ENCODE assay signal across 23 mouse cellular contexts in genomic region chr7:121968242-121968641, GRCm38 (mm10). TPM values are rescaled to one million over a fixed set of nuclear protein-coding genes. Genes with fewer than 3 reads are reported as not detected.
DNase-seq lines count a peak whose midpoint lies in the region; ATAC-seq and TF ChIP-seq lines count a peak whose summit lies in the region.
"Had no signal": no experiment of that assay in that cellular context is flagged by ENCODE, and none has a peak within 500 bp of the region (broad histone marks: within the 10 kb centered on the region; RNA-seq: fewer than 3 reads in every experiment).

No protein-coding gene starts in this region.

- no peak overlapping the region for H3K4me2 ChIP-seq in liver, postnatal 0 days (ENCODE audit: low read depth, low read length)
- no peak overlapping the region for H3K4me2 ChIP-seq in liver, embryonic 14.5 days (ENCODE audit: low read depth)
- H3K4me2 ChIP-seq in forebrain, embryonic 12.5 days = no peak overlapping the region
- H3K4me2 ChIP-seq: embryonic facial prominence, embryonic 15.5 days; forebrain, embryonic 13.5 days; heart, embryonic 13.5 days; hindbrain, embryonic 15.5 days had no signal

- H3K27me3 ChIP-seq in liver, postnatal 0 days (ENCODE audit: insufficient read depth, low read length) = no peaks in the 10 kb centered on the region
- no peaks in the 10 kb centered on the region for H3K27me3 ChIP-seq in liver, embryonic 14.5 days (ENCODE audit: control insufficient read depth, insufficient read depth, low read length)
- H3K27me3 ChIP-seq in forebrain, embryonic 12.5 days = no peaks in the 10 kb centered on the region
- H3K27me3 ChIP-seq: embryonic facial prominence, embryonic 15.5 days; forebrain, embryonic 13.5 days; heart, embryonic 13.5 days; hindbrain, embryonic 15.5 days had no signal

- no peak for ATAC-seq in liver, postnatal 0 days
- ATAC-seq in erythroid progenitor cell, adult 5-6 weeks (replicated peaks; ENCODE audit: low FRiP score, poor library complexity, severe bottlenecking) = 0 out of 2 replicates have a peak, but pooled peaks have one; percentile 39
- peak; percentile 77 for ATAC-seq in liver, embryonic 14.5 days (ENCODE audit: insufficient read depth)
- peak; percentile 63 for ATAC-seq in megakaryocyte-erythroid progenitor cell, adult 5-6 weeks (replicated peaks; ENCODE audit: low FRiP score, low TSS enrichment, poor library complexity, severe bottlenecking)
- no peak for ATAC-seq in forebrain, embryonic 12.5 days (ENCODE audit: low FRiP score)
- ATAC-seq: CD4-positive, CD25-positive, alpha-beta regulatory T cell, adult 4 months; forebrain, embryonic 13.5 days; forebrain, postnatal 0 days had no signal

- TF ChIP-seq CTCF in liver, postnatal 0 days (IDR thresholded peaks at IDR 0.05; ENCODE audit: low read depth) = no peak
- no peak for TF ChIP-seq CTCF in liver, embryonic 14.5 days (IDR thresholded peaks at IDR 0.05; ENCODE audit: low read depth)

- 45% methylated on average over 8 of the region's 8 CpGs for WGBS in liver, postnatal 0 days (ENCODE audit: insufficient replicate concordance)
- WGBS in liver, embryonic 14.5 days (ENCODE audit: insufficient replicate concordance) = 19% methylated on average over 8 of the region's 8 CpGs
- WGBS in forebrain, embryonic 12.5 days = 92% methylated on average over 8 of the region's 8 CpGs

- DNase-seq in liver = peak; percentile 25
- no peak for DNase-seq in liver, postnatal 0 days
- peak; percentile 19 to 25 (median 23) for DNase-seq in liver, embryonic 14.5 days (ENCODE audit: low read depth in 3 of 3, low spot score in 3 of 3)
- no peak for DNase-seq in right cerebral cortex, postnatal 4 days
- no peak for DNase-seq in layer of hippocampus, postnatal 36 days
- DNase-seq: adrenal gland, adult 2 months; adrenal gland, postnatal 25 days; B cell, adult 2 months; cerebellum, adult 11-12 months; cerebellum, adult 9-11 months; cerebellum, postnatal 36 days; forebrain, postnatal 0 days; gastrocnemius, postnatal 14 days; heart, adult 2 months; heart, postnatal 36 days had no signal

- H3K4me1 ChIP-seq in liver, postnatal 0 days (ENCODE audit: insufficient read depth) = no peaks in the 10 kb centered on the region
- H3K4me1 ChIP-seq in liver, embryonic 14.5 days (replicated peaks; ENCODE audit: control insufficient read depth in 2 of 2, insufficient read depth in 2 of 2, low read length in 1 of 2) = peaks cover 9 to 18% of the 10 kb centered on the region in 2 experiments; a peak in 3 of 4 replicates
- no peaks in the 10 kb centered on the region for H3K4me1 ChIP-seq in forebrain, embryonic 12.5 days
- H3K4me1 ChIP-seq: embryonic facial prominence, embryonic 15.5 days; forebrain, embryonic 13.5 days; hindbrain, embryonic 15.5 days had no signal

- TF ChIP-seq EP300 in liver, postnatal 0 days (IDR thresholded peaks at IDR 0.05; ENCODE audit: low read depth) = no peak
- peak; percentile 56 for TF ChIP-seq EP300 in liver, embryonic 14.5 days (IDR thresholded peaks at IDR 0.05; ENCODE audit: low read depth)

- no peak overlapping the region for H3K27ac ChIP-seq in liver, postnatal 0 days (ENCODE audit: low read depth)
- no peak overlapping the region for H3K27ac ChIP-seq in liver, embryonic 14.5 days
- no peak overlapping the region for H3K27ac ChIP-seq in forebrain, embryonic 12.5 days
- H3K27ac ChIP-seq: embryonic facial prominence, embryonic 15.5 days; forebrain, embryonic 13.5 days; heart, adult 2 months; heart, embryonic 13.5 days; hindbrain, embryonic 15.5 days had no signal

- no peak overlapping the region for H3K4me3 ChIP-seq in liver, postnatal 0 days (ENCODE audit: low read depth, low read length)
- no peak overlapping the region for H3K4me3 ChIP-seq in liver, embryonic 14.5 days (ENCODE audit: insufficient read depth in 1 of 2, low read depth in 2 of 2, low read length in 2 of 2)
- H3K4me3 ChIP-seq in forebrain, embryonic 12.5 days (replicated peaks) = no peak overlapping the region
- H3K4me3 ChIP-seq: embryonic facial prominence, embryonic 15.5 days; forebrain, embryonic 13.5 days; heart, adult 2 months; heart, embryonic 13.5 days; hindbrain, embryonic 15.5 days had no signal

- H3K9ac ChIP-seq in liver, postnatal 0 days (replicated peaks) = no peak overlapping the region
- H3K9ac ChIP-seq in liver, embryonic 14.5 days (replicated peaks) = no peak overlapping the region
- H3K9ac ChIP-seq in forebrain, embryonic 12.5 days = no peak overlapping the region
- H3K9ac ChIP-seq: embryonic facial prominence, embryonic 15.5 days; forebrain, embryonic 13.5 days; forebrain, postnatal 0 days; heart, embryonic 13.5 days; hindbrain, embryonic 15.5 days had no signal

- peaks cover 12% of the 10 kb centered on the region for H3K36me3 ChIP-seq in liver, postnatal 0 days (replicated peaks; ENCODE audit: insufficient read depth, low read length)
- peaks cover 5% of the 10 kb centered on the region; the same call in 1 of the 2 replicates for H3K36me3 ChIP-seq in liver, embryonic 14.5 days (replicated peaks; ENCODE audit: control insufficient read depth, insufficient read depth, low read depth)
- peaks cover 22% of the 10 kb centered on the region for H3K36me3 ChIP-seq in forebrain, embryonic 12.5 days (replicated peaks)

- H3K9me3 ChIP-seq in liver, postnatal 0 days (ENCODE audit: low read length) = no peaks in the 10 kb centered on the region
- no peaks in the 10 kb centered on the region for H3K9me3 ChIP-seq in liver, embryonic 14.5 days (ENCODE audit: control insufficient read depth, low read length)
- H3K9me3 ChIP-seq in forebrain, embryonic 12.5 days = no peaks in the 10 kb centered on the region
- H3K9me3 ChIP-seq: embryonic facial prominence, embryonic 15.5 days; forebrain, embryonic 13.5 days; heart, embryonic 13.5 days; hindbrain, embryonic 15.5 days had no signal

RNA-seq across cellular contexts. Expression of gene Cog7, which starts 13.3 kb away (rescaled TPM):
- polyA plus RNA-seq in liver, postnatal 0 days (2015; fragmentation: Nextera tagmentation; extraction: Ambion mirVana) = 4.2 and 5.4 TPM in 2 replicates
- 4.2 and 6.1 TPM in 2 replicates for total RNA-seq in erythroid progenitor cell, adult 5-6 weeks (2015; ENCODE audit: low replicate concordance)
- total RNA-seq in erythroid progenitor cell, adult 5-6 weeks (2017; ENCODE audit: low replicate concordance) = 1.7 and 4.4 TPM in 2 replicates
- polyA plus RNA-seq in liver, embryonic 14.5 days (2012; rRNA removed) = 5.6 and 7.2 TPM in 2 replicates
- 4.7 and 4.8 TPM in 2 replicates for polyA plus RNA-seq in liver, embryonic 14.5 days (2014; fragmentation: Nextera tagmentation; extraction: Ambion mirVana)
- total RNA-seq in megakaryocyte-erythroid progenitor cell, adult 5-6 weeks (2014; fragmentation: Nextera tagmentation) = 15.1 and 16.2 TPM in 2 replicates
- 10.9 and 11.2 TPM in 2 replicates for total RNA-seq in megakaryocyte-erythroid progenitor cell, adult 5-6 weeks (2017)
- polyA plus RNA-seq in forebrain, embryonic 12.5 days (2016; fragmentation: Nextera tagmentation; extraction: Ambion mirVana) = 21.9 and 23.0 TPM in 2 replicates
- 10 to 100 TPM; 39.8 to 41.3 TPM for total RNA-seq in layer of hippocampus, postnatal 36 days (2021)

RNA-seq across cellular contexts. Expression of gene Gga2, which starts 52.8 kb away (rescaled TPM):
- 9.7 and 10.1 TPM in 2 replicates for polyA plus RNA-seq in liver, postnatal 0 days (2015; fragmentation: Nextera tagmentation; extraction: Ambion mirVana)
- total RNA-seq in erythroid progenitor cell, adult 5-6 weeks (2015; ENCODE audit: low replicate concordance) = 6.3 and 7.6 TPM in 2 replicates
- 4.9 and 7.2 TPM in 2 replicates for total RNA-seq in erythroid progenitor cell, adult 5-6 weeks (2017; ENCODE audit: low replicate concordance)
- 21.9 and 23.5 TPM in 2 replicates for polyA plus RNA-seq in liver, embryonic 14.5 days (2012; rRNA removed)
- polyA plus RNA-seq in liver, embryonic 14.5 days (2014; fragmentation: Nextera tagmentation; extraction: Ambion mirVana) = 18.2 and 21.4 TPM in 2 replicates
- 39.0 and 40.3 TPM in 2 replicates for total RNA-seq in megakaryocyte-erythroid progenitor cell, adult 5-6 weeks (2014; fragmentation: Nextera tagmentation)
- 22.4 and 23.8 TPM in 2 replicates for total RNA-seq in megakaryocyte-erythroid progenitor cell, adult 5-6 weeks (2017)
- polyA plus RNA-seq in forebrain, embryonic 12.5 days (2016; fragmentation: Nextera tagmentation; extraction: Ambion mirVana) = 72.5 and 73.7 TPM in 2 replicates
- 10 to 100 TPM; 29.8 to 34.7 TPM for total RNA-seq in layer of hippocampus, postnatal 36 days (2021)

Comparison
In these comparisons a context has a peak if more than half of its experiments do, and no peak if none do; other contexts are left out.
1. DNase-seq: peak in liver (single experiment) and liver, embryonic 14.5 days (3 of 3); none in liver, postnatal 0 days (single experiment), right cerebral cortex, postnatal 4 days (single experiment) and layer of hippocampus, postnatal 36 days (0 of 2).
2. ATAC-seq: peak in erythroid progenitor cell, adult 5-6 weeks (single experiment), liver, embryonic 14.5 days (single experiment) and megakaryocyte-erythroid progenitor cell, adult 5-6 weeks (single experiment); none in liver, postnatal 0 days (single experiment) and forebrain, embryonic 12.5 days (single experiment).